Mouse (Mus musculus) midbrain, embryonic 11.5 days (tissue): Measurements from ENCODE around the gene Etfbkmt. TPM values are rescaled to one million over a fixed set of nuclear protein-coding genes. Genes with fewer than 3 reads are reported as not detected.
"Not testable (repeated sequence)": the region's sequence is repeated elsewhere in the genome, so short reads cannot be mapped to it uniquely, and the experiment has no call there.

Source experiments
- ATAC-seq: fragments of 200-750 bp; cut with Nextera tagmentation; 2 replicates; pipeline ENCODE4 v1.8.0; 2017; ENCODE audit warnings: moderate TSS enrichment, moderate library complexity; ENCODE audit not compliant: low FRiP score
- DNase-seq: peaks from one replicate; pipeline ENCODE4 v3.0.0; 2015; ENCODE audit warnings: low spot score; ENCODE audit errors: missing footprints
- H3K27ac ChIP-seq: fragments of 300-500 bp; sonication (generic); 2 replicates; pipeline ENCODE4 v1.5.1; 2014; ENCODE audit warnings: low read depth, low read length
- H3K27me3 ChIP-seq: fragments of 300-500 bp; sonication (generic); 2 replicates; pipeline ENCODE4 v1.6.1; 2014; ENCODE audit warnings: mild to moderate bottlenecking, low read length, moderate library complexity, mixed read lengths; ENCODE audit not compliant: control insufficient read depth, insufficient read depth
- H3K36me3 ChIP-seq: fragments of 300-500 bp; sonication (generic); 2 replicates; pipeline ENCODE4 v1.6.1; 2014; ENCODE audit warnings: mild to moderate bottlenecking, low read length, moderate library complexity, mixed read lengths; ENCODE audit not compliant: control insufficient read depth, insufficient read depth
- H3K4me1 ChIP-seq: fragments of 300-500 bp; sonication (generic); 2 replicates; pipeline ENCODE4 v1.6.1; 2014; ENCODE audit warnings: low read length; ENCODE audit not compliant: control insufficient read depth, insufficient read depth
- H3K4me2 ChIP-seq: fragments of 300-500 bp; sonication (generic); 2 replicates; pipeline ENCODE4 v1.6.1; 2014; ENCODE audit warnings: mild to moderate bottlenecking, moderate library complexity
- H3K4me3 ChIP-seq: fragments of 300-500 bp; sonication (generic); 2 replicates; pipeline ENCODE4 v1.5.1; 2014; ENCODE audit warnings: low read depth, low read length
- H3K9ac ChIP-seq: fragments of 300-500 bp; sonication (generic); 2 replicates; pipeline ENCODE4 v1.6.1; 2014; ENCODE audit warnings: low read length
- H3K9me3 ChIP-seq: fragments of 300-500 bp; sonication (generic); 2 replicates; pipeline ENCODE4 v1.6.1; 2016; ENCODE audit warnings: low read length; ENCODE audit not compliant: control insufficient read depth
- WGBS: fragments of 180-500 bp; shearing (Covaris S2); extraction: QIAGEN DNeasy Blood & Tissue Kit; methylation state at CpG from one replicate; pipeline ENCODE4 v1.1.7; 2014; 5-methylcytosine and 5-hydroxymethylcytosine counted together
- polyA plus RNA-seq: library from polyadenylated mRNA; unstranded; fragments of >200 nt; fragmentation: Nextera tagmentation; extraction: Ambion mirVana; gene quantifications from 2 replicates; pipeline ENCODE4 v1.2.1, GENCODE M21; 2014

Gene Etfbkmt
- polyA plus RNA-seq, 1 experiment from 2014 or later, result 8.6 TPM

DNA sequence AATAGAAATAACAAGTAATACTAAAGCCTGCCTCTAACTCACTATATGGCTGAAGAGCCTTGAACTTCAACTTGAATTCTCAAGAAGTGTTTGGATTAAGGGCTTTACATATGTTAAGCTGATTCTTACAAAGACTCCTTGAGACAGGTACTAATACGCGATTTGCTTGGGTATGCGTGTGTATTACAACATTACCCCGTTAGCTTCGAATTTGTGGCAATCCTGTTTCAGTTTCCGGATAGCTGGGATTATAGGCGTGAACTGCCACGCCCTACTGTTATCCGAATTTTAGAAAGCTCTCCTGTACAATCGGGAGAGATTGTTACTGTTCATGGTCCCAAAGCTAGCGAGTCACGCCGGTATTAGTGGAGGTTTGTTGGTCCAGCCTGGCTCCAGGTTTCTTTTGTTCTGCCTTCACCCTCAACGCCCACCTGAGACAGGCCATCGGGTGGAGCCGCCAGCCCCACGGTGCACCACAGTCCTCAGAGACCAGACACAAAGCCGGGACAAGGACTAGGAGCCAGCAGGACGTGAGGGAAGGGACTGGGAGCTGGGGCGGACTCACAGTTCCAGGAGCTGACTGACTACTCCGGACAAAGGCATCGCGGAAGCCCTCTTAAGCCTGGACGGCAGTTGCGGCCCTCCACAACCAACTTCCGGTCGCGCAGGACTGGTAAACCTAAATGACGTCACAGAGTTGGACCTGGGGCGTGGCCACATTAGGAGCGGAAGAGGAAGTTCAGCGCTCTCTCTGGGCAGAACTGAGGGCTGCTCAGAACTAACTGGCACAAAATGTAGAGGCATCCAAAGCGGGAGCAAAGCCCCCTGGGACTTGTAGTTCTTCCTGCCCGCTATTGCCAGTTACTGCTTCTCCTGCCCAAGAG is 48.6 kb downstream of the Etfbkmt start, which contains the start of gene Amn1:
Gene Amn1 (minus strand): TSS at position 672 of the 884 bp plus-strand sequence.
- Histone ChIP-seq H3K4me2 (peak within 1 kb of the TSS; percentile 61), H3K27me3 (no peaks in the 10 kb centered on the region), H3K9ac (peak within 1 kb of the TSS; percentile 93), H3K9me3 (no peaks in the 10 kb centered on the region), H3K4me3 (peak within 1 kb of the TSS; percentile 69), H3K27ac (peak within 1 kb of the TSS; percentile 87), H3K4me1 (peaks cover 5% of the 10 kb centered on the region; the same call in 1 of the 2 replicates), H3K36me3 (peaks cover 2% of the 10 kb centered on the region; the same call in 1 of the 2 replicates)
- DNase-seq, result peak; percentile 100
- WGBS, result under 1% methylated on average over 34 of the region's 34 CpGs
- peak; percentile 99 for ATAC-seq

DNA sequence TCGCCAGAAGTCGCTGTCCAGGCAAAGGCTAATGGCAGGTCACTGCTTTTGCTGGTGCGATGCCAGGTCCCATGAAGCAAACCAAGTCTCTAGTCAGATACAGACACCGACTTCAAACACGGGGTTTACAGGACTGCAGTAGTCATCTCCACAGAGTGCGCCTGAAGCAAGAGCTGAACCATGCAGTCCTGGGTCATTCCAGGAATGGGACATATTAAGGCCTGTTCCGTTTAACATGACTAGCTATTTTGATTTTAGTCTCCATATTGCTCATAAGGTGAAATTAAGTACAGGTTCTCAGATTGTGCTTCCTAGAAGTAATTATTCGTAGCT is 49.2 kb downstream of the Etfbkmt start:
- peaks cover 5% of the 10 kb centered on the region; the same call in 1 of the 2 replicates for H3K4me1 ChIP-seq
- H3K27me3 ChIP-seq, result no peaks in the 10 kb centered on the region
- no peak; the same call in 1 of the 2 replicates for ATAC-seq
- H3K4me2 ChIP-seq, result peak overlapping the region; percentile 61
- 38% methylated on average over 8 of the region's 8 CpGs for WGBS
- no peak for DNase-seq
- H3K9ac ChIP-seq, result peak overlapping the region; percentile 50; the same call in 1 of the 2 replicates
- H3K27ac ChIP-seq, result no peak overlapping the region
- no peaks in the 10 kb centered on the region; the same call in 1 of the 2 replicates for H3K36me3 ChIP-seq
- peak overlapping the region; percentile 69 for H3K4me3 ChIP-seq
- H3K9me3 ChIP-seq, result no peaks in the 10 kb centered on the region

DNA sequence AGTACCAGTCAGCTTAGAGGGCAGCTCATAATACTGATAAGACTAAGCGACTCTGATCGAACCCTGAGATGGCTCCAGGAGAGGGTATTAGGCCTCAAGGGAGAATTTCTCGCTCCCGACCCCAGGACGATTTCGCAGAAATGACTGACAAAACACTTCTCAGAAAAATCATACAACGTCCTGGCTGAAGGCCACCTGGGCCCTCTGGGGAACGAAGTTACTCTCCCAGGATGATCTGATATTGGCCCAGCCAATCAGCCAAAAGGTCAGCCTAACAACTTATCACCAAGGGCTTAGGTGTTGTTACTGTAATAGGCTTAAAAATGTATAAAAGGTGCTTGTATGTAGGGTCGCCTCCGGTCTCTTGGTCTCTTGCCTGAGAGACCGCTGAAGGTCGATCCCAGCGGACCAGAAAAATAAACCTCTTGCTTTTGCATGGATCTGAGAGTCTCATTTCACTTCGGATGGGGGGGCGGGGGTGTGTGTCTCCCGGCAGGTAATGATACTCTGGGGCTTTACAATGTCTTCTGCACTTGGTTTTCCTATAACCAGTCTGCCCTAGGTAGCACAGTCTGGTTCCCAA is 49.8 kb downstream of the Etfbkmt start:
- H3K4me3 ChIP-seq, result no peak overlapping the region
- no peak overlapping the region for H3K4me2 ChIP-seq
- ATAC-seq, result no peak
- WGBS, result 93% methylated on average over 16 of the region's 16 CpGs
- no peak overlapping the region for H3K27ac ChIP-seq
- H3K9ac ChIP-seq, result no peak overlapping the region
- no peaks in the 10 kb centered on the region for H3K9me3 ChIP-seq
- H3K27me3 ChIP-seq, result no peaks in the 10 kb centered on the region
- H3K36me3 ChIP-seq, result no peaks in the 10 kb centered on the region
- DNase-seq, result no peak
- H3K4me1 ChIP-seq, result peaks cover 5% of the 10 kb centered on the region; the same call in 1 of the 2 replicates

DNA sequence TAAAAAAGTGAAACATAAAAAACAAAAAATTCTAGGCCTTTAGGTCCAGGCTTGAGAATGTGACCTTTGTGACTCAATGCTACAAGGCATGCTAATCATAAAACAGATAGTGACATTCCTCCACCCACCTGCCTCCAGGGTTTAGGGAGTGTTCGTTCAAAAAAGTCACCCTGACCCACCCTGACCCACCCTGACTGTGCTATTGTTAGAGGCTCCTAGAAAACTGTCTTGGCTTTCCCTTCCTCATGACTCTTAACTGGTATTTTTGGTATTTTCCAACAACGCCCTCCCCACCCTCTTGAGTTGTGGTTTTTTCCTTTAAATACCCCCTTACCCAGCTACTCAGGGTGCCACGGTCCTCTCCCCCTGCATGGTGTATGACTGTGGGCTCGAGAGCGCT is 52.3 kb downstream of the Etfbkmt start:
- not testable (repeated sequence) for DNase-seq, ATAC-seq, H3K4me2 ChIP-seq, H3K4me3 ChIP-seq, H3K9ac ChIP-seq, H3K36me3 ChIP-seq, H3K4me1 ChIP-seq, H3K9me3 ChIP-seq, H3K27ac ChIP-seq, H3K27me3 ChIP-seq
- 88% methylated on average over 5 of the region's 5 CpGs for WGBS

DNA sequence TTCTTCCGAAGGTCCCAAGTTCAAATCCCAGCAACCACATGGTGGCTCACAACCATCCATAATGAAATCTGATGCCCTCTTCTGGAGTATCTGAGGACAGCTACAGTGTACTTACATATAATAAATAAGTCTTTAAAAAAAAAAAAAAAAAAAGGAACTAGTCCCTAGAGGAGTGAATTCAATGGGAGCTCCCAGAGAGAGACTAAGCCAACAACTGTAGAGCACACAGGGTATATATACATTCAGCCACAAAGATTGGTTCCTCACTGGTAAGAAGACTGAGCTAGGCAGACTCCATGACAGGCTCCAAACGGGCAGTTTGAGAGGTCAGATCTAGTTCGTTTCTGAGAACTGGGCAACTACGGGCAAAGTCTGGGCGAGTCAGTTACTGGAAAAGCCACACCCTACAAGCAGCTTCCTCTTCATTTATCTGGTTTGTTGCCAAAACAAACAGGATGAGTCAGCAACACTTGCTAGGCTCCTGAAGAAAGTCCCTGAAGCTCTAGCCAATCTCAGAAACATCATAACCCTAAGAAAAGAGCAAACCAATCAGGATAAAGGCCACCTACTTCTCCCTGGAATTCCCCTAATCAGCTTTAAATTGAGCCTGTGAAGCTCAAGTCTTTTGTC is 53.7 kb downstream of the Etfbkmt start:
- DNase-seq, result no peak
- no peak for ATAC-seq
- Histone ChIP-seq H3K9me3 (no peaks in the 10 kb centered on the region), H3K27me3 (no peaks in the 10 kb centered on the region), H3K9ac (no peak overlapping the region), H3K4me3 (no peak overlapping the region), H3K36me3 (no peaks in the 10 kb centered on the region), H3K27ac (no peak overlapping the region), H3K4me1 (no peaks in the 10 kb centered on the region), H3K4me2 (no peak overlapping the region)
- WGBS, result 72% methylated on average over 5 of the region's 5 CpGs

DNA sequence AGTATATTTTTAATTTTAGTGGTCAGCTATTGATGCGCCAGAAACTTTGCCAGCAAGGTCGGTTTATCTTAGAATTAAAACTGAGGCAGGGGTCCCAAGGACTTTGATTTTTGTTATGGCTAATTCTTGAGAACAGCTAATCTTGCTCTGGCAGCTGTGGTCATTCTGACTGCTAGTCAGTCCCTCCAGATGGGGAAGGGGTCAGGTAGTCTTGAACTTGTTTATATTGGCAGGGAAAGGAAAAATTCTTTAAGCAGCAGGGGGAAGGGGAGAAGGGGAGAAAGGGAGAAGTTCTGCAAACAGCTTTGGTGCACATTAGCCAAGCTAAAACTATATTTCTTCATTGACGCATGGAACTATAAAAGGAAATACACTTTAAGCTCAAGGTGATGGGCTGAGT is 57.5 kb downstream of the Etfbkmt start:
- Histone ChIP-seq H3K27me3 (no peaks in the 10 kb centered on the region), H3K4me3 (no peak overlapping the region), H3K27ac (no peak overlapping the region), H3K4me2 (no peak overlapping the region), H3K9ac (no peak overlapping the region), H3K36me3 (no peaks in the 10 kb centered on the region), H3K9me3 (no peaks in the 10 kb centered on the region), H3K4me1 (no peaks in the 10 kb centered on the region)
- ATAC-seq (no peak), DNase-seq (no peak)
- WGBS, result 79% methylated on average over 3 of the region's 3 CpGs

DNA sequence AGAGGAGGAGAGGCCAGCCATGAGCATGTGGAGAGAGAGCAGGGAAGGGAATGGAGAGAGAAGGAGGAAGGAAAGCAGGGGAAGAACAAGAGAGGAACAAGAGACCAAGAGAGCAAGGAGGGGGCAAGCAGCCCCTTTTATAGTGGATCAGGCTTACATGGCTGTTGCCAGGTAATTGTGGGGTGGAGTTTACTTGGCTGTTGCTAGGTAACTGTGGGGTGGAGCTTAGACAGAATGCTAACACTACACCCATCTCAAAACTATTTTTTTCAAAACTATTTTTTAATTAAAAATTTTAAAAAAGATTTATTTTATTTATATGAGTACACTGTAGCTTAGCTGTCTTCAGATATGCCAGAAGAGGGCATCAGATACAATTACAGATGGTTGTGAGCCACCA is 58.9 kb downstream of the Etfbkmt start:
- DNase-seq (no peak), ATAC-seq (no peak)
- Histone ChIP-seq H3K27me3 (no peaks in the 10 kb centered on the region), H3K4me3 (no peak overlapping the region), H3K36me3 (no peaks in the 10 kb centered on the region), H3K4me2 (no peak overlapping the region), H3K27ac (no peak overlapping the region), H3K9me3 (no peaks in the 10 kb centered on the region), H3K9ac (no peak overlapping the region), H3K4me1 (no peaks in the 10 kb centered on the region)
